9 mouse cellular contexts compared by ENCODE assay signal in the genomic region with DNA sequence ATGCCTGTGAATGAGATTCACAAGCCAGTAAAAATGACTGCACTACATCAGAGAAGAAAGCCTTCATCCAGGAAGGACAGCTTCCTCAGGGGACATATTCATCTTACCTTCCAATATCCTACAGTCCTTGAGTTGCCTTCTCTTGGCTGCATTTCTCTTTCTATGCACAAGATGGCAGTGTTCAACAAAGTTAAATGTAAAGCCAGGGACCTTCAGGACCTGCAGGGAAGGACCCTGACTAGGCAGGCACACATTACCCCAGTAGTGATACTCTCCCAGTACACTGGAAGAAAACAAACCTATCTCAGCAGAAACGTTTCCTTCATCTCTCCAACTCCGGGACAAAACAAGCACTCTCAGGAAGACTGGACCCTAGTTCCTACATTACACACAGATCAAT. TPM values are rescaled to one million over a fixed set of nuclear protein-coding genes. Genes with fewer than 3 reads are reported as not detected.
DNase-seq lines count a peak whose midpoint lies in the region; ATAC-seq lines count a peak whose summit lies in the region.
"Had no signal": no experiment of that assay in that cellular context is flagged by ENCODE, and none has a peak within 500 bp of the region (broad histone marks: within the 10 kb centered on the region; RNA-seq: fewer than 3 reads in every experiment).

No protein-coding gene starts in this region.

- H3K27ac ChIP-seq in heart, embryonic 12.5 days (ENCODE audit: poor library complexity, severe bottlenecking), result no peak overlapping the region
- no peak overlapping the region for H3K27ac ChIP-seq in forebrain, embryonic 15.5 days (replicated peaks)
- H3K27ac ChIP-seq in kidney, embryonic 15.5 days, result no peak overlapping the region
- H3K27ac ChIP-seq: liver, embryonic 13.5 days had no signal

- peak; percentile 27 to 50 for DNase-seq in heart, adult 9 months (ENCODE audit: low spot score in 2 of 2)
- DNase-seq in CD8-positive naive resting alpha-beta T cell, adult 2 months (ENCODE audit: low read depth in 2 of 2, low spot score in 2 of 2), result peak; percentile 19 to 45
- DNase-seq in brain, adult 2 months (ENCODE audit: low read depth, low spot score), result peak; percentile 80
- peak; percentile 73 for DNase-seq in mesoderm, embryonic 11.5 days (ENCODE audit: low read depth, low spot score)
- DNase-seq in ovary, adult 18-20 months (ENCODE audit: low spot score), result no peak
- DNase-seq: liver, embryonic 13.5 days had no signal

- H3K9me3 ChIP-seq in heart, embryonic 12.5 days (replicated peaks), result no peaks in the 10 kb centered on the region
- no peaks in the 10 kb centered on the region for H3K9me3 ChIP-seq in forebrain, embryonic 15.5 days
- no peaks in the 10 kb centered on the region for H3K9me3 ChIP-seq in kidney, embryonic 15.5 days (replicated peaks)
- H3K9me3 ChIP-seq: liver, embryonic 13.5 days had no signal

- no peak overlapping the region for H3K4me3 ChIP-seq in heart, embryonic 12.5 days
- no peak overlapping the region for H3K4me3 ChIP-seq in forebrain, embryonic 15.5 days
- H3K4me3 ChIP-seq in kidney, embryonic 15.5 days (replicated peaks), result no peak overlapping the region
- H3K4me3 ChIP-seq: liver, embryonic 13.5 days had no signal

- no peaks in the 10 kb centered on the region for H3K27me3 ChIP-seq in heart, embryonic 12.5 days (replicated peaks)
- H3K27me3 ChIP-seq in forebrain, embryonic 15.5 days, result no peaks in the 10 kb centered on the region
- no peaks in the 10 kb centered on the region for H3K27me3 ChIP-seq in kidney, embryonic 15.5 days
- H3K27me3 ChIP-seq: liver, embryonic 13.5 days had no signal

- no peaks in the 10 kb centered on the region for H3K36me3 ChIP-seq in heart, embryonic 12.5 days
- no peaks in the 10 kb centered on the region for H3K36me3 ChIP-seq in forebrain, embryonic 15.5 days
- no peaks in the 10 kb centered on the region for H3K36me3 ChIP-seq in kidney, embryonic 15.5 days
- H3K36me3 ChIP-seq: liver, embryonic 13.5 days had no signal

- ATAC-seq in heart, embryonic 12.5 days (ENCODE audit: insufficient number of reproducible peaks, low FRiP score), result no peak
- peak; percentile 51; the same call in 1 of the 2 replicates for ATAC-seq in forebrain, embryonic 15.5 days (replicated peaks)
- ATAC-seq in kidney, embryonic 15.5 days (replicated peaks; ENCODE audit: low FRiP score), result 0 out of 2 replicates have a peak, but pooled peaks have one; percentile 40

- 10% methylated on average over 2 of the region's 2 CpGs for whole genome bisulfite sequencing in heart, embryonic 12.5 days
- WGBS in forebrain, embryonic 15.5 days, result 23% methylated on average over 2 of the region's 2 CpGs
- WGBS in kidney, embryonic 15.5 days, result 17% methylated on average over 2 of the region's 2 CpGs

- H3K4me1 ChIP-seq in heart, embryonic 12.5 days (replicated peaks), result peaks cover 4% of the 10 kb centered on the region; the same call in 1 of the 2 replicates
- no peaks in the 10 kb centered on the region for H3K4me1 ChIP-seq in forebrain, embryonic 15.5 days
- 0 out of 2 replicates have a peak, but pooled peaks cover 3% of the 10 kb centered on the region for H3K4me1 ChIP-seq in kidney, embryonic 15.5 days

- no peak overlapping the region for H3K4me2 ChIP-seq in heart, embryonic 12.5 days
- no peak overlapping the region for H3K4me2 ChIP-seq in forebrain, embryonic 15.5 days (replicated peaks)
- H3K4me2 ChIP-seq in kidney, embryonic 15.5 days, result no peak overlapping the region
- H3K4me2 ChIP-seq: liver, embryonic 13.5 days had no signal

- no peak overlapping the region for H3K9ac ChIP-seq in heart, embryonic 12.5 days
- no peak overlapping the region for H3K9ac ChIP-seq in forebrain, embryonic 15.5 days (replicated peaks)
- H3K9ac ChIP-seq in kidney, embryonic 15.5 days, result no peak overlapping the region
- H3K9ac ChIP-seq: liver, embryonic 13.5 days had no signal

RNA-seq across cellular contexts. Expression of a gene that starts 38.4 kb away (rescaled TPM):
- 75.0 and 75.6 TPM in 2 replicates for polyA plus RNA-seq in heart, embryonic 12.5 days (2016; fragmentation: Nextera tagmentation; extraction: Ambion mirVana)
- 105 and 114 TPM in 2 replicates for polyA plus RNA-seq in forebrain, embryonic 15.5 days (2015; fragmentation: Nextera tagmentation; extraction: Ambion mirVana)
- 43.1 and 43.3 TPM in 2 replicates for polyA plus RNA-seq in kidney, embryonic 15.5 days (2015; fragmentation: Nextera tagmentation; extraction: Ambion mirVana)
